Mouse (Mus musculus): ENCODE data around the gene Dnhd1. TPM values are rescaled to one million over a fixed set of nuclear protein-coding genes. Genes with fewer than 3 reads are reported as not detected.
A peak's percentile ranks its signal among the peaks of the same experiment; 100 is the strongest.

Gene Dnhd1
- polyA plus RNA-seq (2017; shearing (Covaris generic)) = 1 to 10 TPM in 1 of 3 experiments, under 1 TPM in 2; 0.26 to 1.1 (median 0.46) TPM

DNA sequence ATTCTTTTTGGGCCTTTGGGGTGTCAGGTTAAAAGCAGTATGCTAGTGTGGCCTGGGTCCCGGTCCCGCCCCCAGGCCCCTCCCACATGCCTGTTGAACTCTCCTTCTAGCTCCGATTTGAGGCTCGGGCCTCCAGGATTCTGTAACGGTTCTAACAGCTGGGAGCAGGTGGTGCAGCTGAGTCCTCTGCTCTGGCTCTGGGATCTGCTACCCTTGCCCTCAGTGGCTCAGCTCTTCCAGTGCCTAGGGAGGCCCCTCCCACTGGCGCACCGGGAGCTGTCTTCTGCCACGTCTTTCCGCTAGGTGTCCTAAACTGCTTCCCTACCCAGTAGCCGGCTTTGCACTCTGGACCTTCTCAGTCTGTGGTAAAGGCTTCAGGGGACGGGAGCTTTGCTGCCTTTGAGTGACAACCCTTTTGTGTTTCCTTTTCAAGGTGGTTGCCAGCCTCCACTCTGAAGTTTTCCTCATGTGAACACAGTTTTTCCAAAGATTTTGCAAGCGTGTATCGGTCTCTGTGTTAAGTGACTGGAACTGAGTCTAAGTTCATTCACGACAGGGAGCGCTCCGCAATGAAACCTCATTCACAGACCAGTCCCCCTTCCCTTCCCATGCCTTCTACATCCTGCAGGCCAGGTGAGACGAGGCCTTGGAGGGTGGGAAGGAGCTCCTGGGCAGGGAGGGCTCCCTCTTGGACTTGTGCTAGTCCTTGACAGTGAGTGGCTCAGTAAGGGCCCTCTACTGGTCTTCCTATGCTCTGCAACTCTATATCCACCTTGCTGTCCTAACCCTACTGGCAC is at the start of gene Dnhd1:
Gene Dnhd1 (plus strand): TSS at position 189 of the 797 bp plus-strand sequence.
- peak; percentile 92 for ATAC-seq

DNA sequence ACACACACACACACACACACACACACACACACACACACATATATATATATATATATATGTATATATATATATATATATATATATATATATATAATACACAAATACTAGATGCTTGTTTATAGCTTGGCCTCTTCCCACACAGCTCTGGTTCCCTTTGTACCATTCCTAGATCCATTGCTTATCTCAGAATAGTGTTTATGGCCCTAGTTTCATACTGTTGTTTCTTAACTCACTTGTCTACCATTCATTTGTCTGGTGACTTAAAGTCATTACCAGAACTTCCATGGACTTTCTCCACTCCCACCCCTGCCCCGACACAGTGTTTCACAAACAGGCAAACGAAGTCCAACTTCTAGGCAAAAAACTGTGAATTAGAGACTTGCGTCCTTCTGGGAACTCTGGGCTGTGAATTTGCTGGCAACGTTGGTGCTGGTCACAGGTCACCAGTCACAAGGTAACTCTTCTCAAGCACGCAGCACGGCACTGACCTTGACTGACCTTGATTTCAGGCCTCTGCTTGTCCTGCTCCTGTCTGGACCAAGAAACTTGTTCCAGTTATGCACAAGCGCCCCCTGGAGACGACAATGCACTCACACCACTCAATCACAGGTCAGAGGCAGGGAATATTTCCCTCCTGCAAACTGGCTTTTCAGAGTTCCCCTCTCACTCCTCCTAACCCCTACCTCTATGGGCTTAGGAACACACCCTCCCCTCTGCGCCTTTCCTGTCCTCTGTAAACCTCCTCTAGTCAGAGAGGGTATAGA is 47.6 kb upstream of the Dnhd1 start:
- no peak for ATAC-seq

DNA sequence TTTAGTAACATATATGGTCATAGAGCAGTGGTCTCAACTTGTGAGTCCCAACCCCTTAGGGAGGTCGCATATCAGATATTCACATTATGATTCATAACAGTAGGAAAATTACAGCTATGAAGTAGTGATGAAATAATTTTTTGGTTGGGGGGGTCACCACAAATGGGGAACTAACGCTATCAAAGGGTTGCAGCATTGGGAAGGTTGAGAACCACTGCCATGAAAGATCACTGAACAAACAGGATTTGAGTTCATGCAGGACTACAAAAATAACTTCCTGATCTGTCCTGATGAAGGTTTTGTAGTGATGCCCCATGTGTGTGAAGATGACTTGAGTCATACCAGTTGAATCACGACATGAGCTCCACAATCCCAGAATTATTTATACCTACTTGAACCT is 42.2 kb upstream of the Dnhd1 start:
- no peak for ATAC-seq

DNA sequence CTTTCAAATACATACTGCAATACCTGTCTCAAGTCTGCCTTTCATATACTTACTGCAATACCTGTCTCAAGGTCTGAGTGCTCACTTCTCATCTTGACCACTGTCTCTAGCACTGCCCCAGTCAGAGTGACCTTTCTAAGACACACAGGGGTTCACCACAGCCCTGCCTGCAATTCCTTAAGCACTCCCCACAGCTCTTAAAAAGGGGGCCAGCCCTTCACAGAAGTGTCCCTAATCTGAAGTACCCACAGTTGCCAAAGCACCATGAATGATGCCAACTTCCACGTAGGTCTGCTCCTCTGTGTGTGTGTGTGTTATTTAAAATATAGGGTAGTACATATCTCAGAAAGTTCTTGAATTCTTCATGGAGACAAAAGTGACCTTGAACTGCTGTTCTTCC is 38.9 kb upstream of the Dnhd1 start:
- no peak for ATAC-seq

DNA sequence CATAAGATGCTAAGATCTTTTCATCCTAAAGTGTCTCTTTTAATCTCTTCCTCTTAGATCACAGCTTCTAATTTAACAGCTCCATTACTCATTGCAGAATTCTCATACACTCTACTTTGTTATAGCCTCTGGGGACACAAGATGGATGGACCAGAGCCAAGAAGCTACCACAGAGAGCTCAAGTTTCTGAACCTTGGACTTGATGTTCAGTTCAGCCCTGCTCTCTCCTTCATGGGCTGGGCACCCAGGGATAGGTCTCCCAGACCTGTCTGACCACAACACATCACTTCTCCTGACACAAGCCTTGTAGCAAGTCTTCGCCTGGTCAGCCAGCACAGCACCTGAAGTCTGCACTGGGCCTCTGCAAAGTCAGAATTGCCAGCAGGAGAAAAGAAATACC is 36.2 kb upstream of the Dnhd1 start:
- ATAC-seq = no peak

DNA sequence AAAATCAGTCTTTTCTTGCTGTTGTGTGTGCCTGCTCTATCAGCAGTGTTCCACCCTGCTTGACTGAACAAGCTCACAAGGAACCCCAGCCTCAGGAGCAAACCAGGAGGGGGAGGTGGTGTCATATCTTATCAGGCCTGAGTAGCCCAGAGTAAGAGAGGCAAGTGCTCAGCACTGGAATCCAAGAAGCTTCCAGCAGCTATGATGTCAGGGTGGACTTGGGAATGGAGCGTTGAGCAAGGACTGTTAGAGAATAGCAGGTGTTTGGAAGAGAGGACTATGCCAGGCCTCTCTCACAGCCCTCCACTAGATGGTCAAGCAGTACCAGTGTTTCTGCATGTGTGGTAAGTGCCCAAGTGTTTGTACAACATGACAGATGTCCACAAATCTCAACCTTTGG is 34.9 kb upstream of the Dnhd1 start:
- no peak for ATAC-seq

DNA sequence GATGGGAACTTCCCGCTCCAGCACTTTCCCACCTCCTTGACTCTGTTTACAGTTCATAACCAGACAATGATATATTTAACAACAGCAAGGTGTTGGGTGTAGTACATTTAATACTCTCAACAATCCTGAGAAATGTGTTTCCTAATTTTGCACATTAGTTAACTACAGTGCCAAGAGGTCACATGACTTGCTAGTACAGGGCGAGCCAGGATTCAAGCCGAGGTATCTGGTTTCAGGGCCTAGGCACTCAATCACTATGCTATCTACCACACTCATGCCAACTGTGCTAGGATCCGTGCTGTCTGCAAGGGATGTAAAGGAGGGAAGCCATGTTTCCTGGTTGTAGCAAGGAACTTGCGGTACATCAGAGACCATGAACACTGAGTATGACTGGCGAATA is 34.1 kb upstream of the Dnhd1 start:
- no peak for ATAC-seq

DNA sequence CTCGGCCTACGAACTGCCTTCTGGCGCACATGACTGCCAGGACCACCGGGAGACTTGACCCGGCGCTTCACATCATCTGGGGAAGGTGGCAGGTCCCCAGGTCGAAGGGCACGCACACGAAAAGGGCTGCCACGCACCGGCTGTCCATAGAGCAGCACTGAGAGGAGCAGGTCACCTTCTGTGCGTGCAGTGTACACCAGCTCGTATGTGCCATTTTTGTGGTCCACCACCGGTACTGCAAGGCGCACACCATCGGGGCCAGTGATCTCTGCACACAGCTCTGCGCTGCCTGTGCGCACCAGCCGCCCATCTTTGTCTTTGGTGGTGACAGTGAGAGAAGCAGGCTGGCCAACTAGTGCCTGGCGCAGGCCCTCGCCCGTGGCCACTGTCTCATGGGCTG is 32.8 kb upstream of the Dnhd1 start:
- ATAC-seq = no peak

DNA sequence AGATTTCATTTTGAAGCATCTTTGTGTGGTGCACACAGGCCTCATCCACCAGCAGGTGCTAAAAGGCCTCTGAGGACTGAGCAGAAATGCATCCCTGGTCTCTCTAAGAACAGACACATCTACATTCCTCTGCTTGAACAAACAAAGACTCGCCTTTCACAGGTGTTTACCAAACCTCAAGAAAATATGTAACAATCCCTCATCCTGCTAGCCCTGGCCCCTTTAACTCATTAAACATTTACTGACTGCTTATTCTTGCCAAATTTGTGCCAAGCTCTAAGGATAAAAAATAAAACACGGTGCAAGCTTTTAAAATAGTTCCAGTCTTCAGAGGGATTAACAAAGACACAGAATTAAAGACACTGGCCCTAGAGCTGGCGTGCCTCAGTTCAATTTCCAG is 30.9 kb upstream of the Dnhd1 start:
- no peak for ATAC-seq

DNA sequence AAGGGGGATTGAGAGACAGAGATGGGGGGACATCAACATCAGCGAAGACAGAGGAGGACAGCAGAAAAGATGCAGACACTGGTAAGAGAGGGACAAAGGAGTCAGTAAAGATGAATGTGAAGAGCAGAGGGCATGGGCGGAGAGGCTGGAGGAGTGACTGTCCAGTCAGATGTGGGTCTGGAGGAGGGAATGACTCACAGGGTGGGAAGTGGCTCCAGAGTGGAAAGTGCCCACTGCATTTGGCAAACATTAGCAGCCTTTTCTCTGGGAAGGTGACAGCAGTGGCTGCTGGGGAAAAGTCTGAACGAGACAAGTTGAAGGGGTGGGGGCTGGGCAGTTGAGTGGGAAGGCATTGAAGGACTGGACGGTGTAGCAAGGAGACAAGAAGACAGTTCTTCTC is 29.6 kb upstream of the Dnhd1 start:
- ATAC-seq = no peak

DNA sequence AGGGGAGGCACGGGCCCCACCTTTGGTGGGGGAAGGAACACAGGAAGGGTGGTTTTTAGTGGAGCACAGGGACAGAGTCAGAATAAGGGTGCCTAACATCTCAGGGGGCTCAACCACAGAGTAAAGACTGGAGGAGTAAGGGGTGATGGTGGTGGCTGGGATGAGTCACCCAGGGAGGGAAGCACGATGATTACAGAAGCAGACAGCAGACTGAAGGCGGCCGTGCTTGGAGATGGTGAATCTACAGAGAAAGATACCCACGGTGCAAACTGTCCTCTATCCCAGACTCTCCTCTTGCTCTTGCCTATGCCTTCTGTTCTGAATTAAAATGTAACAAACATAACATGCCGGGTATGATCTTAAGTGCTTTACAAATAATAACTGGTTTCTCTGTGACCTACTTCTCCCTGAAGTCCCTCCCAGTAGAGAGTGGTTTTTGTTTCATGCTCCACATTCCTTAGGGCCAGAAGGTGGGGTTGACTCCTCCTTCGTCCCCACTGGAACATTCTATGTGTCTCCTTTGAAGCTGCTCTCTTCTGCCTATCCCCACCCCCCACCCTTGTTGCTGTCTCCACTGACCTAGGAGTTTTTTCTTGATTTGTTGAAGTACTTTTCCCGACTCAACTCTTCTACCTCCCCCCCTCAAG is 28.9 kb upstream of the Dnhd1 start:
- no peak for ATAC-seq

DNA sequence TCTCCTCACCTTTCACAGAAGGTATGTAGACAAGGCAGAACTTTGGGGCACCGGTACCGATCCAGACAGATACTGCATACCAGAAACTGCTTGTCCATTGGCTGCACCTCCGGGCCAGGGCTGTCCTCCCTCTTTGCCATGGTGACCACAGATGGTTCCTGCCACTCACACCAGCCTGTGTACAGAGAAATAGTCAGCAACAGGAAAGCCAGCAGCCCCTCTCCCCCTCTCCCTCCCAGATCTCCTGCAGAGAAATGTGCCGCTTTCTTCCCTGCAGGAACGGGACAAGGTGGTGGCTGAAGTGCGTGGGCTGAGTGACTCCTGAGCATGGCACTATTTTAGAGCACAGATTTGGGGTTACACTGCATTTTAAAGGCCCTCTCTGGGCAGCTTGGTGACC is 25.2 kb upstream of the Dnhd1 start:
- ATAC-seq = no peak

DNA sequence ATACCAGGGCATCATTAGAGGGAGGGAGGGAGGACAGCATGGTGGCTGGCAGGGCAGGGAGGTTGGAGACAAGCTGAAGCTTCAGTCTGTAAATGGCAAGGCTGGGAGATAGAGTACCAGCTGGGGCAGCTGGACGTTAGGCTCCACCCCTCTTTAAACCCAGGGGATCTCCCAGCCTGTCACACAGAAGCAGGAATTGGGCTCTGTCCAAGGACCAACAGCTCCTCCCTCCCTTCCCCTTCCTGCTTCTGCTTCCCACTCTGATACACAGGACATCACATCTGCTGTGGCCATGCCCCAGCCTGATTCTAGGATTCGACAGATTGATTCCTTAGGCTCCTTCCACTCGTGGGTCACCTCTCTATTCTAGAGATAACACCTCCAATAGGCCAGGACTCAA is 22.0 kb upstream of the Dnhd1 start:
- no peak for ATAC-seq

DNA sequence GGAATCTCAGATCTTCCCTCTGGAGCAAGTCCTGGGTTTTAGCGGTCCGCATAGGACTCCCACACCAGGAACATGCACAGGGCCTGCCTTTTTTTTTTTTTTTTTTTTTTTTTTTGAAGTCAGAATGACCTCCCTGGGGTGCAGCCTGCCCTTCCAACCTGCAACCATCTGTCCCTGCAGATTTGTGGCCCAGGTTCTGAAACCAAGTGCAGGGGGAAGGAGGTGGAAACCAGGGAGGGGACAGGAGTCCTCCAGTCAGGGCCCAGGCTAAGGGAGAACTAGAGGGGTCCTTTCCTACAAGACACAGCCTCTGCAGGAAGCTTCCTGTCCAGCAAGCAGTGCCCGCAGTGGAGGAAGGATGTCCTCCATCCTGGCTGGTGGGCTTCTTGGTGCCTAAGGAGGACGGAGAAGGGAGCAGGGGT is 18.1 kb upstream of the Dnhd1 start:
- ATAC-seq = no peak

DNA sequence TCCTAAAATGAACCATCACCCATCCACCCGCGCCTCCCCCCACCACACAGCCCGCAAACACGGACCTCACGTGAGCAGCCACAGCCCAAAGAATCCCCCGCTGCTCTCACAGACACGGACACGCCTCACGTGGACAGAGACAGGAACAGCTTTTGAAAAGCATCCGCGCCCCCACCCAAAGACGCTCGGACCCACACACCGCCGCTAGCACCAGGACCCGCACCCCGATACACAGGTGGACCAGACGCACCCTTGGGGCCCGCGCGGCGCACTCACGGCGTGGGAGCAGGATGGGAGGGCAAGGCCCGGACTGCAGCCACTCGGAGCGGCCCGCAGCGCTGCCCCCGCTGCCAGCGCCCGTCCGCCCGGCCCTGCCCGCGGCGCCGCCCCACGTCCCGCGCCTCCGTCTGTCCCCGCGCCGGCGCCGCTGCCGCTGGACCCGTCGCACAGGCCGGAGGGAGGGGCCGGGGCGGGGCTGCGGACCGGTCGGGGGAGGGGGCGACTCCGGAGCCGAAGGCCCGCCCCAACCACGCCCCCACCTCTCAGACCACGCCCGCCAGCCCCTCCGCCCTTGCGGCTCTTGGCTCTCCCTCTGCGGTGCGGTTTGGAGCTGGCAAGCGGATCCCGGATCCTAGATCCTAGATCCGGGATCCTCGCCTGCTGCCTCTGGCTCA is 17.4 kb upstream of the Dnhd1 start, which contains the start of gene Trim3:
Gene Trim3 (minus strand): TSS at position 445 of the 674 bp plus-strand sequence.
- ATAC-seq = peak; percentile 77

DNA sequence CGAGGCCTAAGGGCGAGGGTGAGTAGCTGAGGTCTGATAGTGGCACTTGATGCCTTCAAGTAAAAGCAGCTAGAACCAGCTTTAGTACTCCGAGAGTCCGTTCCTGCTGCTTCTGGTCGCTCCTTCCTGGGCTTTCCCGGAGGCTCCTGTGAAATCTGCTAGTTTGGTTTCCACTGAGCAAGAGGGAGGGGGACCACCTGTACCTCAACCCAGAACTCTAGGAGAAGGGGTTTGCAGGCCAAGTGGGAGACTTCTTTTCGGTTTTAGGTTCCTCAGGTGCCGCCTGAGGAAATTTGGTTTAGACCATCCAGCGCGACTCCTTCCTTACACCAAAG is 16.9 kb upstream of the Dnhd1 start:
- ATAC-seq = no peak

DNA sequence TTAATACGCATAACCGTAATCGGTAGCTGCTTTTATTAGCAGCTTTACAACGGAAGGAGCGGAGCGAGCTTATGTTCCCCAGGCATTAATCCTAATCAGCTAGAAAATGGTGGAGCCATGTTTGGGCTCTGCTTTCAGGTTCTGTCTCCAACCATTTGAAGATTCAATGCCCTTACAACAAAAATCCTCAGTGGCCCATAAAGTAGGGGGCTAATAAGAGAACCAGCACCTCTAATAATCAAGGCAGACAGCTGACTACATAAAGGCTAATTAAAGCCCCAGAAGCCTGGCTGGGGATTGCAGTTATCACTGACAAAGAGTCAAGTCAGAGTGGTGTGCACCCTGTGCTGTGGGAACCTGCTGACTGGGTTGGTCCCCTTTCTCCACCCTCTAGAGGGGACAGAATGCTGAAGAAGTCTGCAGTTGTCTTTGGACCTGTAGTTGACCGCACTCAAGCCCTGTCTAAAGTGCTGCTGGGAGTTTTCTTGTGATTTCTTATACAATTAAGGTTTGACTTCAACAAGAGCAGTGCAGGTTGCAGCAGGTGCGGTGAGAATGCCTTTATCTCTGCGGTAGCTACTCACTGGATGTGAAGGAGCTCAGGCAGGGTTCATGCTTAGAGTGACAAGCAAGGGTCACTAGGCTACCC is 16.2 kb upstream of the Dnhd1 start:
- ATAC-seq = no peak

DNA sequence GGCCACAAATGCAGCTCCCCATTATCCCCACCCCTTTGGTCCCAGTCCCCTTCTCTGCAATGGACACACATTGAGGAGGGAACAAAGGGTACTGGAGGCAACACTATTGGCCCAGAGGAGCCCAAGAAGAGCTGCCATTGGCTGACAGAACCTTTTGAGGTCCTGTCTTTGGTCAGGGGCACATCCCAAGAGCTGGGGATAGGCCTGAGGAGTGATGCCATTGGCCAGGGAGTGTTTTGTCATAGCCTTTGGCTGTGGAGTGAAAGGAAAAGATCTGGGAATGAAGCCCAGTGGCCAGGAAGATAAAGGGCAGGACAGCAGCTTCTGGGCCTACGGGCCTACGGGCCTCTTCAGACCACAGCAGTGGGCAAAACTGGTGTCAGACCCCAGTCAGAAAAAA is 14.9 kb upstream of the Dnhd1 start:
- ATAC-seq = no peak

DNA sequence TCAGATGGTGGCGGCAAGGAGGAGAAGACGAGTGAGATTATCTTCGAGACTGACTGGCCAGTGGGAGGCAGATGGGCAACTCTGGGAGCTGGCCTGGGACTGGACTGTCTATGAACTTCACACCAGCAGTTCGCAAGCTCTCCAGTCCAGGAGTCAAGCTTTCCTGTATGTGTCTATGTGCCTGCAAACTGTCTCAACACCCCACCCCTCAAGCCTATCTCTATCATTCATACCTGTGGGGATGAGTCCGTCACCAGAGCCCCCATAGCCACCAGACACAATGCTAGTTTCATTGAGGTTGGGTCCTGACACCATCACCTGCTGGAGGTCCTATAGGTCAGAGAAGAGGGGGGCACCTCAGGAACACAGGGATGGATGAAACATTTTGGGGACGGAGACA is 11.9 kb upstream of the Dnhd1 start:
- ATAC-seq = no peak

DNA sequence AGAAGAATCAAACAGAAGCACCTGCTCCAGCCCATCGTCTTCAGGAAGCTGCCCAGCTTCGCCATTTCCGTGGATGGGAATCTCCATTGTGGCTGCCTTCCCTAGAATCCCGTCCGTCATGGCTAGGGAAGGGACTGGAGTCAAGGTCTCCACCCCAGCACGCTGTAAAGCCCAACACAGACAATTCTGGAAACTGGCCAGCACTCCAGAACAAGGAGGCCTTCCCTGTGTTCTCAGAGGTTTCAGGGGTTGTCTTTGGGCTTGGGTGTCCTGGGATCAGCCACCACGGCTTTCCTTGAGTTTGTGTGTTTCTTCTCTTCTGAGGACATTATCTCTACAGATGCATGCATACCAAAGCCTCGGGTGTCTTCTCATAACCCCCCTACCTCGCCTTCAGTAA is 11.3 kb upstream of the Dnhd1 start:
- ATAC-seq = no peak

DNA sequence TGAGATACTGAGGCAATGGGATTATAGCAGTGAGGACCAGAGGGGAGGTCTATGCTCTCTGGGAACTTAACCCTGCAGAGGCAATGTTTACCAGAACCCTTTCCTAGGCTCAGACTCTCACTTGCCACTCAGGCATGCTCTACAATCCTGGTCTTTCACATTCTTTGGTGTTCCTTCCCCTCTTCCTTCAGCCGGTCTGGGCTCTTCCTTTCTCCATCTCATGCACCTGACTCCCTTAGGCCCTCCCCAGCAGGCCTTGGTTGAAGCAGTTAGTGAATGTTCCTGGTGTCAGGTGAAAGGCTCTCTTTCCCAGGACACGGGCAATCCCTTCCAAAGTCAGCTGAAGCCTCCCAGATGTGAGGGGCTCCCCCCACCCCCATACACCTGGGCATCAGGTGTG is 10.9 kb upstream of the Dnhd1 start, which contains the start of gene Timm10b:
Gene Timm10b (plus strand): TSS at position 301 of the 400 bp plus-strand sequence.
- ATAC-seq = no peak

DNA sequence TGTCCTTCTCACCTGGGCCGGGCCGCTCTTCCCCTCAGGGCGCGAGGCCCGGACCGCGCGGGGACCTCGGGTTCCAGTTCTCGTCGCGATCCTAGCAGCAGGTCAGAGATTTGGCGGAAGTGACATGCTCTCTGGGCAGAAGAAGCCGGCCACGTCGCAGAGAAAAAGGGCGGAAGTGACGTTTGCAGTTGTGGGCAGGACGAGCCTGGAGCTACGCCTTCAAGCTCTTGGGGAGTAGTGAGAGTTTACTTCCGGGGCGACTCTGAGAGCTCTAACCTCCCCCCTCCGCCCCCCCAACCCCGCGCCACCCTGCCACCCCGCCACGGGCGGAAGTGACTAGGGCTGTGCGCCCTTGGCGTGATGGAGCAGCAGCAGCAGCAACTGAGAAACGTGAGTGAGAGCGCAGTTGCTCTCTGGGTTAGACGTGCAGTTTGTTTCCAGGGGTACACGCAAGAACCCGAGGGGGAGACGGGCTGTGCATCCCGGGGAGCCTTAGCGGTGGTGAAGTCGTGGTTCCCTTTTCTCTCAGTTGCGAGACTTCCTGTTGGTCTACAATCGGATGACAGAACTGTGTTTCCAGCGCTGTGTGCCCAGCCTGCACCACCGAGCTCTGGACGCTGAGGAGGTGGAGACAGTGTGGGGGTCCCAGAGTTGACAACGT is 10.3 kb upstream of the Dnhd1 start, which contains the start of the genes Arfip2 and Gm45799:
Gene Arfip2 (minus strand): TSS at position 184 of the 661 bp plus-strand sequence.
Gene Gm45799 (plus strand): TSS at position 320 of the 661 bp plus-strand sequence.
- peak; percentile 95 for ATAC-seq

Data from inflammation-experienced regulatory T-cells, adult 6 months (primary cell).